Mouse (Mus musculus): ENCODE data around the gene Ankrd11.

The Ankrd11 gene

GRCm38 (mm10) chr8:122880302-122880701, 161.8 kb downstream of the Ankrd11 start:
- no peak for DNase-seq

DNA sequence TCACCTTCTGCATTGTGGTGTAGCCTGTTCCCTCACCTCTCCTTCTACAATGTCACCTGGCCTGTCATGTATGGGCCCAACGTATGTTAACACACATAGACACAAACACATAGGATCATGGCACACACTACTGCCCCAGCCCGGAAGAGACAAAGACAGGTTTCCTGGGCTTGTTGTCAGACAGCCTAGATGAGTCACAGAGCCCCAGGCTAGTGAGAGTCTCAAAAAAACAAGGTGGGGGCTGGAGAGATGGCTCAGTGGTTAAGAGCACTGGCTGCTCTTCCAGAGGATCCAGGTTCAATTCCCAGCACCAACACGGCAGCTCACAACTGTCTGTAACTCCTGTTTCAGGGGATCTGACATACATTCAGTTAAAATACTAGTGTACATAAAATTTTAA, 163.8 kb downstream of the Ankrd11 start:
- DNase-seq, result no peak

- DNase-seq, result no peak
Observed at GRCm38 (mm10) chr8:122875186-122875585, 166.9 kb downstream of the Ankrd11 start.

DNA sequence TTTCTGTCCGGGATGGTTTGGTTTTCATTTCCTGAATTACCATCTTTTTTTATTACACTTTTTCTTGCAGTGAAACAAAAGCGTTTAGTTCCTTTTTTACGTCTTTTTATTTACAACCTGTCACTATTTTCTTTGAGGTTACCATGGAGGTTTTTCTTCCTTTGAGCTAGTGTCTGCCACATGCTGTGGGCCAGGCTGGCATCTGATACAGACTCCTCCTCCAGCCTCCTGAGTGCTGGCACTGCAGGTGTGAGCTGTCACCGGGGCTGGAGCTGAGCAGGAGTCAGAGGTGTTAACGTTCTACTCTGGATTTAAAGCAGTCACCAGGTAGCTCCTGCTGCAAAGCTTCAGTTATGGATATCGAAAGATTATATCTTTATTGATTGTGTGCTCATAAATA, 168.9 kb downstream of the Ankrd11 start:
- DNase-seq, result no peak

- DNase-seq, result no peak
Observed at GRCm38 (mm10) chr8:122871663-122872062, 170.4 kb downstream of the Ankrd11 start.

GRCm38 (mm10) chr8:122870377-122870863, 171.7 kb downstream of the Ankrd11 start:
- DNase-seq, result peak; percentile 71

DNA sequence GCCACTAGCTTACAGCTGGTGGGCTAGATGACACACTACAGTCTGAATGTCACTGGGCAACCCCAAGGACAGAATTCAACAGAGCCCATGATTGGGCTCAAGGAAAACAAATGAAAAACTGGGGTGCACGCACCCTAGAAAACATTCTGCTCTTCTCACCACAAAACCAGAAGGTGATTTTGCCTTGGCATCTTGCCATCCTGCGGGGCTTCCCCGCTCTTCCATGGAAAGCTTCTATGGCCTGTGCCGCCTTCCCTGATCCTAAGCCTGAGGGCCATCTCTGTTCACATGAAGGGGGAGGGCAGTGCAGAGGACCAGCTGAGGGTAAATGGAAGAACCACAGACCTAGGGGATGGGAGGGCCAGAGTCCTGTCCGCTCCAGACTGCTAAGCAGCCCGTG, 174.1 kb downstream of the Ankrd11 start:
- no peak for DNase-seq

DNA sequence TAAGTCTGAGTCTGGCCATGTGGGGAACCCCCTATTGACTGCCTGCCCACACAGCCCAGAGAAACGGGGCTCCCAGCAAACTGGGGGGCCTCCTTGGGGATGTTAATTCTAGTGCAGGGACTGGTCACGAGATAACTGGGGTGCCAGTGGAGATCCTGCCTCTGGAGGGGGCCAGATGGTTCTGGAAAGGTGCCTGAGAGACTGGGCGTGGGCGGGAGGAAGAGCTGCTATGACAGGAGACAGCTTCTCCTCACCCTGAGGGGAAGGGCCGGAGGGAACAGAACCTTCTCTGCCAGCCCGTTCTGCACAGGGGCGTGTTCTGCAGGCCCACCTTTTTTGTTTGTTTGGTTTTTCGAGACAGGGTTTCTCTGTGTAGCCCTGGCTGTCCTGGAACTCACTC, 175.8 kb downstream of the Ankrd11 start:
- DNase-seq, result no peak

DNA sequence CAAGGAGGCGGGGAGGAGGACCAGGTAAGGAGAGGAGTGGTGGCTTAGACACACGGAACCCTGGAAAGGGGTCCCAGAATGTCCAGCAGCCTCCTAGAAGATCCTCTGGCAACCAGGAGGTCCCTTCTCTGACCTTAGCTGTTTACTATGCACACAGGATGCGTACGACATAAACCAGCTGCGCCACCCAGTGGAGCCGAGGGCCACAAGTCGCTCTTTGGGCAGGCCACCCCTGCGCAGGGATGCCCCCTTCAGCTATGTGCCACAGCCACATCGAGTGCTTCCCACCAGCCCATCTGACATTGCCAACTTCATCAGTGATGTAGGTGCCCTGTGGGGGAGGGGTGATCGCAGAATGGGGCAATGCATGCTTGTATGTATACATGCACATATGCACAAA, 176.6 kb downstream of the Ankrd11 start:
- DNase-seq, result no peak

DNA sequence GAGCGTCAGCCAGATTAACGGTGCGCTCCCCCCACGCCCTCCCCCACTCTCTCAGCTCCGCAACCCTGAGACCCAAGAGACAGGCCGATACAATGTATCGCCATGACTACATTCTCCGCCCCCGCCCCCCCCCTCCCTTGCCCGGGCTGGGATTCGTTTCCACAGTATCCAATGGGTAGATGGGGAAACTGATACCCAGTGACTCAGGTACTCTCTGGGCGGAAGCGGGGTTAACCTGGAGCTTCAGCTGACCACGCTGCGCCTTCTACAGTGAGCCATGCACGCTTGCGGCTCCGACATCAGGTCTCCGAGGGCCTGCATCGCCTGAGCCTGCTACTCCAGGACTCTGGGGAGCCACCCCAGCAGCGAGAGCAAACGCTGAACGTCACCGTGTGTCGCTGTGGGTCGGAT, 177.4 kb downstream of the Ankrd11 start:
- no peak for DNase-seq

GRCm38 (mm10) chr8:122859843-122860242, 182.2 kb downstream of the Ankrd11 start:
- DNase-seq, result no peak

GRCm38 (mm10) chr8:122856288-122856687, 185.8 kb downstream of the Ankrd11 start:
- DNase-seq, result no peak

GRCm38 (mm10) chr8:122855123-122855522, 187.0 kb downstream of the Ankrd11 start:
- DNase-seq, result no peak

DNA sequence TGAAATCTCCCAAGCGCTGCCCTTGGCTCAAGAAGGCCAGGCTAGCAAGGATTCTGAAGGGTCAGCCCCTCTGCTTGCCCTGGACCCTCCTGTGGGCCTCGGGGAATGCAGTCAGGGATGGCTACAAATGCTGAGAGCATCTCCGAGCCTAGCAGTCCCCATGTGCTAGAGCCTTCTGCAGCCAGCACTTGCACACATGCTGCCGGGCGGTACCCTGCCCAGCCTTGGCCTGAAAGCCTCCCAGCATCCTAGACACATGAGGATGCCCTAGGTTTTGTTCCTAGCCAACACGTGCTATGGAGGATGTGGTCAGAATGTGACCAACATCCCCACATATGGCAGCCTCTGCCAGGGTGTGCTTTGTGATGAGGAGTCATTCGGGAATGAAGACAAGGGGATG, 187.7 kb downstream of the Ankrd11 start:
- no peak for DNase-seq

- DNase-seq, result no peak
Observed at GRCm38 (mm10) chr8:122853340-122853771, 188.7 kb downstream of the Ankrd11 start.

GRCm38 (mm10) chr8:122852546-122852905, 189.6 kb downstream of the Ankrd11 start:
- no peak for DNase-seq

DNA sequence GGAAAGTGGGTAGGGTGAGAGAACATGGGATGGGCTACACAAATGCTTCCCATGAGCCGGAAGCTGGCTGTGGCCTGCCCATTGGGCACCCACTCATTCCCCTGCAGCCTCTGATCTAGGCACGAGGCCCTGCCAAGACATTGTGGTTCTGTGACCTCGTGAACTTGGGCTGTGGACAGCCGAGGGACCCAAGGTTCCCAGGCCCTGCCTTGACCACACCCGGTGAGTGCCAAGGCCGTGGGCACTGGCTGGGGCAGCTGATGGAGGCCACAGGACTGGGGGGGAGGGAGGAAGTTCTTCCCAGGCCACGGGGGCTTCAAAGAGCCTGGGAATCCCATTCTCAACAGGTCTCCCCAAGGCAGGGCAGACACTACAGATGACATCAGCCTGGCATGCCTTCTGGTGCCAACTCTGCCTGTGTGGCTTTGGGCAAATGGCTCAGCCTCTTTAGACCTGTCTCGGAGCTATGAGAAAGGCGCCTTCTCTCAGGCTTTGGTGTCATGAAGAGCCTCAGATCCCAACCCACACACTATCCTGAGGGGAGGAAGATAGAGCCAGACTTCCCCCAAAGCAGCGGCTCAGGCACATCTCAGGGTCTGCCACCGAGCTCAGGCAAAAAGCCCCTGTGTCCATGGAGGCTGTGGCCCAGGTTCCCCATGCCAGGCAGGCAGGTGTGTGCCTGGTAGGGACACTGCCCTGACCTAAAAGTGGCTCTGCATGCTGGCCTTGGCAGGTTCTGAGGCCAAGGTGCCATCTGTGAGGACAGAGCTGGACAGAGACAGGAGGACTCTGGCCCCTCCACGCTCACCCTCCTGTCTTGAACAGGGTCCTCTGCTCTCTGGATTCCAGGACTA, 190.2 kb downstream of the Ankrd11 start:
- DNase-seq, result no peak

DNA sequence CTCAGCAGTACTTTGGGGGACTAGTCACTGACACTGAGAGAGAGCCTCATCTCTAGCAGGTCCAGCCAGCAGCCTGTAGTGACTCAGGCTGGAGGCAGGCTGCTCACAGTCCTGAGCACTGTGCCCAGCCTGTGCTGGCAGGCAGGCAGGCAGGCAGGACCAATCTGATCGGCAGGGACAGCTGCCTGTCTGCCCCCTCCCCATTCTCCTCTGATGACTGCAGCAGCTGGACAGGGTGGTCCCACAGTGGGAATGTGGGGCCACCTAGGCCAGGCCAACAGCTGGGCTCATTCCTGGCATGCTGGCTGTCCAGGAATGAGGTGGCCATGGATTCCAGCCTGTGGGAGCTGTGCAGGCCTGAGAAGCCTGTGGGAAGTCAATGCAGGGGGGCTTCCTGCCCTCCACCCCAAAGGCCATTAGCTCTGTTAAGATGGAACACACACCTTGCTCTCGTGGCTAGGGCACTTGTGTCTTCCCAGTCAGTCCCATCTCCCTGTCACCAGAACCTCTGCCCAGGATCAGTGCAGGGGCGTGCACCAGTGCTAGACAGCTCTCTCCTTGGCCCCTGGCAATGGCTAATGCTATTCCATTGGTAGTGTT, 191.3 kb downstream of the Ankrd11 start:
- DNase-seq, result no peak

GRCm38 (mm10) chr8:122849152-122849910, 192.7 kb downstream of the Ankrd11 start:
- no peak for DNase-seq

DNA sequence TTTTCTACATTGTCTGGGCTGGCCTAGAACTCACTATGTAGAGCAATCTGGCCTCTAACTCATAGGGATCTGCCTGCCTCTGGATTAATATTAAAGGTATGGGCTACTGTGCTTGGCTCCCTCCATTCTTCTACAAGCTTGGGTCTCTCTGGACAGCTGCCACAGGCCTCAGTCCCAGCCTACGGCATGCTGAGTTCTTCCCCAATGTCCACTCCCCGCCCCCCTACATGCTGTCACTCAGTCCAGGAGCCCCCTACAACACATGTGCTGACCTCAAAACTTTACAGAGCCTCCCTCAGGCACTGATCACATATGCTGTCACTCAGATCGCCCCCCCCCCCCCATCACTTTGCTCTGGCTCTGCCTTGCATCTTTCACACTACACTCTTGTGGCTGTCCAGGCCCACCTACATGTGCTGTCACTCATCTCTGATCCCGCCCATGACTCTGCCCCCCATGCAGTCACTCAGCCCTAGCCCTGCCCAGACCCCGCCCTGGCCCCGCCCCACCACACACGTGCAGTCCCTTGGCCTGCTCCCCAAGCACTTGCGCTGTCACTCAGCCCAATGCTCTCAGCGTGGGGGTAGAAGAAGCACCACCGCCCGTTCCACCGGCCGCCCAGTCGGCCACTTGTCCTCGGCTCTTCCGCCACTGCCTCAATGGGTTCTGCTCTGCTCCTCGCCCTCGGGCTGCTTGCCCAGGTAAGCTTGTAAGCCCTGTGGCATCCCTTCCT, 194.1 kb downstream of the Ankrd11 start, which contains the start of gene Cdh15:
Gene Cdh15, plus strand, starts transcription at position 138 of the 733 bp plus-strand sequence.
- DNase-seq, result peak; percentile 46

GRCm38 (mm10) chr8:122845662-122846061, 196.4 kb downstream of the Ankrd11 start:
- peak; percentile 15 for DNase-seq

- DNase-seq, result no peak
Observed at GRCm38 (mm10) chr8:122844161-122844560, 197.9 kb downstream of the Ankrd11 start.

GRCm38 (mm10) chr8:122836696-122837095, 205.4 kb downstream of the Ankrd11 start:
- no peak for DNase-seq
